Mouse (Mus musculus) neutrophil, adult 5-6 weeks (primary cell): ENCODE data around the gene Zbtb12. TPM values are rescaled to one million over a fixed set of nuclear protein-coding genes. Genes with fewer than 3 reads are reported as not detected.
"Not testable (repeated sequence)": the region's sequence is repeated elsewhere in the genome, so short reads cannot be mapped to it uniquely, and the experiment has no call there.

Source experiments
- ATAC-seq: fragments of 151-379, 151-347 bp; 2 replicates; pipeline ENCODE4 v1.8.0; 2017; ENCODE audit warnings: mild to moderate bottlenecking, moderate TSS enrichment; ENCODE audit not compliant: insufficient number of reproducible peaks, poor library complexity, low FRiP score, severe bottlenecking; ENCODE audit errors: extremely low read depth
- total RNA-seq: library from RNA; stranded (forward); fragments of 200-1000 nt; gene quantifications from 2 replicates; pipeline ENCODE4 v1.2.3, GENCODE M21; 2017

Gene Zbtb12
- total RNA-seq, 1 experiment from 2014 or later, result 2.8 TPM

GRCm38 (mm10) chr17:34898706-34899052 is 19.4 kb downstream of the Zbtb12 start:
- no peak for ATAC-seq

- no peak for ATAC-seq
Observed at GRCm38 (mm10) chr17:34899053-34899889, 20.0 kb downstream of the Zbtb12 start.

GRCm38 (mm10) chr17:34899890-34900243 is 20.6 kb downstream of the Zbtb12 start:
- no peak for ATAC-seq

GRCm38 (mm10) chr17:34900826-34901225 is 21.5 kb downstream of the Zbtb12 start:
- not testable (repeated sequence) for ATAC-seq

- ATAC-seq, result not testable (repeated sequence)
Observed at GRCm38 (mm10) chr17:34901948-34902347, 22.7 kb downstream of the Zbtb12 start.

- ATAC-seq, result no peak
Observed at GRCm38 (mm10) chr17:34902895-34903294, 23.6 kb downstream of the Zbtb12 start.

- ATAC-seq, result no peak
Observed at GRCm38 (mm10) chr17:34910982-34911381, 31.7 kb downstream of the Zbtb12 start.

- ATAC-seq, result peak; percentile 71
Observed at GRCm38 (mm10) chr17:34911945-34912351, 32.7 kb downstream of the Zbtb12 start.

- ATAC-seq, result no peak
Observed at GRCm38 (mm10) chr17:34913930-34914665, 34.8 kb downstream of the Zbtb12 start, which contains the start of gene Slc44a4. Gene Slc44a4, plus strand, starts transcription at chr17:34914466.

GRCm38 (mm10) chr17:34915410-34915831 is 36.1 kb downstream of the Zbtb12 start:
- ATAC-seq, result no peak

GRCm38 (mm10) chr17:34916316-34916715 is 37.0 kb downstream of the Zbtb12 start:
- ATAC-seq, result no peak

- ATAC-seq, result no peak
Observed at GRCm38 (mm10) chr17:34917188-34917587, 37.9 kb downstream of the Zbtb12 start.

- no peak for ATAC-seq
Observed at GRCm38 (mm10) chr17:34922939-34923338, 43.7 kb downstream of the Zbtb12 start.

GRCm38 (mm10) chr17:34924258-34924657 is 45.0 kb downstream of the Zbtb12 start:
- no peak for ATAC-seq

- no peak for ATAC-seq
Observed at GRCm38 (mm10) chr17:34927306-34928019, 48.2 kb downstream of the Zbtb12 start.

- no peak for ATAC-seq
Observed at GRCm38 (mm10) chr17:34928841-34929240, 49.6 kb downstream of the Zbtb12 start.

- ATAC-seq, result peak; percentile 92
Observed at GRCm38 (mm10) chr17:34931061-34931734, 51.9 kb downstream of the Zbtb12 start, which contains the start of gene Neu1. Gene Neu1, plus strand, starts transcription at chr17:34931253.

GRCm38 (mm10) chr17:34931735-34932098 is 52.4 kb downstream of the Zbtb12 start:
- ATAC-seq, result no peak

- no peak for ATAC-seq
Observed at GRCm38 (mm10) chr17:34932287-34932686, 53.0 kb downstream of the Zbtb12 start.
